Mouse (Mus musculus): ENCODE results near the gene Olfr224. TPM values are rescaled to one million over a fixed set of nuclear protein-coding genes. Genes with fewer than 3 reads are reported as not detected.

Gene Olfr224
- polyA plus RNA-seq, 1 experiment = not detected

DNA sequence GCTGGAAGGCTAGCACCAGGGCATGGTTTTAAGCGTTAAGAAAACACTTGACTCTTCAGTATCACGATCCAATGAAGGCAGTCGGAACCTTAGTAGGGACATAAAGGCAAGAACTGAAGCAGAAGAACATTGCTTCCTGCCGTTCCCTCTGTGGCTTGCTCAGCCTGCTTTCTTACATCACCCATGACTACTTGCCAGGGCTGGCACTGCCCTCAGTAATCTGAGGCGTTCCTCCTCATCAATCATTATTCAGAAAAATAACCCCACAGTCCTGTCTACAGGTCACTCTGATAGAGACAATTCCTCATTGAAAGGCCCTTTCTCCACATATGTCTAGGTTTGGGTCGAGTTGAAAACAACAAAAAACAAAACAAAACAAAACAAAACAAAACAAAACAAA lies 36.7 kb upstream of the Olfr224 start:
- no peaks in the 10 kb centered on the region for H3K9me3 ChIP-seq (replicated peaks; ENCODE audit: control insufficient read depth, insufficient read depth, low read length, poor library complexity, severe bottlenecking)
- no peaks in the 10 kb centered on the region for H3K27me3 ChIP-seq (ENCODE audit: control insufficient read depth, insufficient read depth, low read length, poor library complexity, severe bottlenecking)
- no peak overlapping the region for H3K27ac ChIP-seq (ENCODE audit: insufficient read depth, low read length)
- H3K4me3 ChIP-seq (ENCODE audit: low read depth, low read length) = no peak overlapping the region
- no peaks in the 10 kb centered on the region for H3K36me3 ChIP-seq (ENCODE audit: control insufficient read depth, insufficient read depth, low read length, poor library complexity, severe bottlenecking)
- H3K9ac ChIP-seq (ENCODE audit: low read depth, poor library complexity, severe bottlenecking) = no peak overlapping the region
- H3K4me1 ChIP-seq (ENCODE audit: control insufficient read depth, insufficient read depth, low read length) = no peaks in the 10 kb centered on the region
- no peak for TF ChIP-seq CTCF (IDR thresholded peaks at IDR 0.05; ENCODE audit: low read depth, low read length)
- no peak for TF ChIP-seq EP300 (IDR thresholded peaks at IDR 0.05; ENCODE audit: insufficient read depth, low read depth, low read length)
- TF ChIP-seq POLR2A (IDR thresholded peaks at IDR 0.05; ENCODE audit: insufficient read depth, low read length) = no peak

DNA sequence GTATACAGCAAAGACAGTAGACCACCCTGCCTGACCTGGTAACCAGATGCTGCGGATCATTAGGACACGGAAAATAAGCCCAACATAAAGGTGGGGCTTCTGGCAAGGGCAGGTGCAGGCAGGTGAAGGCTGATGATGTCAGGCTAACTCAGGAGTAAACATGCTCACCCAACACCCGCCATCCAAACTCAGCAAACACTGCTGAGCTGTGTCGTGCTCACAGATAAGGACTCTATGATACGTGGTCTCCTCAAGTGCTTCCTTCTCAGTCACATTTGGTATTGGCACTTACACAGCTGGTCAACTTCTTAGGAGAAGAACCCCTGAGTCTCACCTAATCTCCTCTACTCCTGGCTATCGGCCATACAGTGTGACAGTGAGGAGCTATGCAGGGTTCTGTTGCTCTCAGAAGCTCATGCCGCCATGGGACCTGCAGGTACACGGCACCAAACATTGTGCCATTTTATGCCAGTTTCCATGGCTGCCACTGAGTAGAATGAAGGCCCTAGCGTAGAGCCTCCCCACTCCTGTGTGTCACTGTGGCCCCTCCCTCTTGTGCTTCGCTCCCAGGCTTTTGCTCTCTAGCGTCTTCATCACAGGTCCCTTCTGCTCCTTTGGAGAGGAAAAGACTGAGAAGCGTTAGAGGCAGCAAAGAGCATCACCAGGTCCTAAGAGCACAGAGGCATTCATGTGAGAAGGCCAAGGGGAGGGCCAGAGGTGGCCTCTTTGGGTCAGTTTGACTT lies 36.0 kb upstream of the Olfr224 start:
- H3K9me3 ChIP-seq (replicated peaks; ENCODE audit: control insufficient read depth, insufficient read depth, low read length, poor library complexity, severe bottlenecking) = no peaks in the 10 kb centered on the region
- TF ChIP-seq CTCF (IDR thresholded peaks at IDR 0.05; ENCODE audit: low read depth, low read length) (no peak), EP300 (IDR thresholded peaks at IDR 0.05; ENCODE audit: insufficient read depth, low read depth, low read length) (no peak), POLR2A (IDR thresholded peaks at IDR 0.05; ENCODE audit: insufficient read depth, low read length) (no peak)

GRCm38 (mm10) chr11:58605228-58605627 lies 34.9 kb upstream of the Olfr224 start:
- TF ChIP-seq CTCF (IDR thresholded peaks at IDR 0.05; ENCODE audit: low read depth, low read length) (no peak), EP300 (IDR thresholded peaks at IDR 0.05; ENCODE audit: insufficient read depth, low read depth, low read length) (no peak), POLR2A (IDR thresholded peaks at IDR 0.05; ENCODE audit: insufficient read depth, low read length) (no peak)
- no peaks in the 10 kb centered on the region for H3K9me3 ChIP-seq (replicated peaks; ENCODE audit: control insufficient read depth, insufficient read depth, low read length, poor library complexity, severe bottlenecking)
- no peak overlapping the region for H3K9ac ChIP-seq (ENCODE audit: low read depth, poor library complexity, severe bottlenecking)
- no peaks in the 10 kb centered on the region for H3K36me3 ChIP-seq (ENCODE audit: control insufficient read depth, insufficient read depth, low read length, poor library complexity, severe bottlenecking)
- no peaks in the 10 kb centered on the region; the same call in 1 of the 2 replicates for H3K27me3 ChIP-seq (ENCODE audit: control insufficient read depth, insufficient read depth, low read length, poor library complexity, severe bottlenecking)
- H3K4me1 ChIP-seq (ENCODE audit: control insufficient read depth, insufficient read depth, low read length) = no peaks in the 10 kb centered on the region
- no peak overlapping the region for H3K27ac ChIP-seq (ENCODE audit: insufficient read depth, low read length)
- no peak overlapping the region for H3K4me3 ChIP-seq (ENCODE audit: low read depth, low read length)

More for the DNA sequence above, 36.0 kb upstream of the Olfr224 start:
- Histone ChIP-seq H3K4me1 (ENCODE audit: control insufficient read depth, insufficient read depth, low read length) (no peaks in the 10 kb centered on the region), H3K36me3 (ENCODE audit: control insufficient read depth, insufficient read depth, low read length, poor library complexity, severe bottlenecking) (no peaks in the 10 kb centered on the region), H3K27me3 (ENCODE audit: control insufficient read depth, insufficient read depth, low read length, poor library complexity, severe bottlenecking) (no peaks in the 10 kb centered on the region; the same call in 1 of the 2 replicates), H3K9ac (ENCODE audit: low read depth, poor library complexity, severe bottlenecking) (no peak overlapping the region), H3K27ac (ENCODE audit: insufficient read depth, low read length) (no peak overlapping the region), H3K4me3 (ENCODE audit: low read depth, low read length) (no peak overlapping the region)

DNA sequence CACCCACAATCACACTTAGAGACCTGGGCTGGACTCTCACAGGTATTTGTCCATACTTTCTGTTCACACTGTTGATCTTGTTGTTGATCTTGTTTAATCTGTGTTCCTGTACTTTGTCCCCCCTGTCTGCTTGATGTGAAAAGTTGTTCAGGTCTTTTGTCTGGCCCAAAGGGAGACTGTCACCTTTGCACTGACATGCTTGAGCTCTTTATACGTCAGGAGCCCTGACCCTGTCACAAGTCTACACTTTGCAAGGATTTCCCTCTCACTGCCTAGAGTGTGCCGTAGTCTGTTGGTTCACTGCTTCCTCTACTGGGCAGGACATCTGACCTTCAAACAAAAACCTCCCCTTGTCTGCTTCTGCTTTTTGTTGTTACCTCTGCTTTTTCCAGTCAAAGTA lies 34.3 kb upstream of the Olfr224 start:
- Histone ChIP-seq H3K27me3 (ENCODE audit: control insufficient read depth, insufficient read depth, low read length, poor library complexity, severe bottlenecking) (no peaks in the 10 kb centered on the region; the same call in 1 of the 2 replicates), H3K4me3 (ENCODE audit: low read depth, low read length) (no peak overlapping the region), H3K27ac (ENCODE audit: insufficient read depth, low read length) (no peak overlapping the region), H3K36me3 (ENCODE audit: control insufficient read depth, insufficient read depth, low read length, poor library complexity, severe bottlenecking) (no peaks in the 10 kb centered on the region), H3K9ac (ENCODE audit: low read depth, poor library complexity, severe bottlenecking) (no peak overlapping the region), H3K4me1 (ENCODE audit: control insufficient read depth, insufficient read depth, low read length) (no peaks in the 10 kb centered on the region), H3K9me3 (replicated peaks; ENCODE audit: control insufficient read depth, insufficient read depth, low read length, poor library complexity, severe bottlenecking) (no peaks in the 10 kb centered on the region)
- TF ChIP-seq EP300 (IDR thresholded peaks at IDR 0.05; ENCODE audit: insufficient read depth, low read depth, low read length) (no peak), POLR2A (IDR thresholded peaks at IDR 0.05; ENCODE audit: insufficient read depth, low read length) (no peak), CTCF (IDR thresholded peaks at IDR 0.05; ENCODE audit: low read depth, low read length) (no peak)

DNA sequence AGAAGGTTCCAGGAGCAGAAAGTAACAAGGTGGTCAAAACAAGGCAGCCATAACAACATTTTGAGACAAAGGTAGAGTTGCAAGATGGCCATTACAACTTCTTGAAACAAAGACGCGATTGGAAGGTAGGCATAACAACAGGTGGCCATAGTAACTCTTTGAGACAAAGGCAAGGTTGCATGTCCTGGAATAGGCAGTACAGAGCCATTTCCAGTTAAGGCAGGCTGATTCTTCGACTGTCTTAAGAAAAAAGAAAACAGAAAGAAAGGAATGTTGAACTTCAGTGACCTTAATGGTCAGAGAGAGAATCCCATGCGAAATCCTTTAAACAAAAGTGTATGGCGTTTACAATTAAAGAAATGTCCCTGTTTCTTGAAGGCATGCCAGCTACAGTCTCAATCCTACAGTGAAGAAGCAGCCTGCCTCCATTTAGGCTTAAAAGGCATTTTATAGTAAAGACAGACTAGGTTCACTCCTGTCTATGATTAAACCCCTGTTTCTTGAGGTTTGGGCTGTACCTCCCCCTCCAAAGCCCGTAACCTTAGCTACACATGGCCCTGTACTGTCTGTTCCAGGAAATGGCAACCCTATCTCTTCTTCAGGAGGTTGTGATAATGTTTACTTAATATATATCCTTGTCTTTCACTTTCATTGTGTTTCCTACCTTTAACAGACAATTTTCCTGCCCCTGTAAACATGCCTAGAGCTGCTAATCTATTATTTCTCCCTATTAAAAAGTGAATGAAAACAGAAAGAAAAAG lies 32.6 kb upstream of the Olfr224 start:
- Histone ChIP-seq H3K9me3 (replicated peaks; ENCODE audit: control insufficient read depth, insufficient read depth, low read length, poor library complexity, severe bottlenecking) (no peaks in the 10 kb centered on the region), H3K27ac (ENCODE audit: insufficient read depth, low read length) (no peak overlapping the region), H3K4me3 (ENCODE audit: low read depth, low read length) (no peak overlapping the region), H3K4me1 (ENCODE audit: control insufficient read depth, insufficient read depth, low read length) (no peaks in the 10 kb centered on the region), H3K36me3 (ENCODE audit: control insufficient read depth, insufficient read depth, low read length, poor library complexity, severe bottlenecking) (no peaks in the 10 kb centered on the region), H3K9ac (ENCODE audit: low read depth, poor library complexity, severe bottlenecking) (no peak overlapping the region), H3K27me3 (ENCODE audit: control insufficient read depth, insufficient read depth, low read length, poor library complexity, severe bottlenecking) (no peaks in the 10 kb centered on the region; the same call in 1 of the 2 replicates)
- TF ChIP-seq CTCF (IDR thresholded peaks at IDR 0.05; ENCODE audit: low read depth, low read length) (no peak), EP300 (IDR thresholded peaks at IDR 0.05; ENCODE audit: insufficient read depth, low read depth, low read length) (no peak), POLR2A (IDR thresholded peaks at IDR 0.05; ENCODE audit: insufficient read depth, low read length) (no peak)

GRCm38 (mm10) chr11:58602062-58602461 lies 31.7 kb upstream of the Olfr224 start:
- no peaks in the 10 kb centered on the region for H3K9me3 ChIP-seq (replicated peaks; ENCODE audit: control insufficient read depth, insufficient read depth, low read length, poor library complexity, severe bottlenecking)
- H3K9ac ChIP-seq (ENCODE audit: low read depth, poor library complexity, severe bottlenecking) = no peak overlapping the region
- TF ChIP-seq CTCF (IDR thresholded peaks at IDR 0.05; ENCODE audit: low read depth, low read length) (no peak), POLR2A (IDR thresholded peaks at IDR 0.05; ENCODE audit: insufficient read depth, low read length) (no peak), EP300 (IDR thresholded peaks at IDR 0.05; ENCODE audit: insufficient read depth, low read depth, low read length) (no peak)
- no peak overlapping the region for H3K4me3 ChIP-seq (ENCODE audit: low read depth, low read length)
- H3K27ac ChIP-seq (ENCODE audit: insufficient read depth, low read length) = no peak overlapping the region
- H3K36me3 ChIP-seq (ENCODE audit: control insufficient read depth, insufficient read depth, low read length, poor library complexity, severe bottlenecking) = no peaks in the 10 kb centered on the region
- no peaks in the 10 kb centered on the region for H3K4me1 ChIP-seq (ENCODE audit: control insufficient read depth, insufficient read depth, low read length)
- H3K27me3 ChIP-seq (ENCODE audit: control insufficient read depth, insufficient read depth, low read length, poor library complexity, severe bottlenecking) = no peaks in the 10 kb centered on the region; the same call in 1 of the 2 replicates
